Mouse (Mus musculus) hindbrain, embryonic 14.5 days (tissue): ENCODE measurements around the gene Rpl4. TPM values are rescaled to one million over a fixed set of nuclear protein-coding genes. Genes with fewer than 3 reads are reported as not detected.
"Not testable (repeated sequence)": the region's sequence is repeated elsewhere in the genome, so short reads cannot be mapped to it uniquely, and the experiment has no call there.

Experiments used
- ATAC-seq: fragments of 200-750 bp; cut with Nextera tagmentation; 2 replicates; pipeline ENCODE4 v1.8.0; 2017; ENCODE audit warnings: moderate number of reproducible peaks, mild to moderate bottlenecking, moderate TSS enrichment, moderate library complexity; ENCODE audit not compliant: low FRiP score
- DNase-seq: peaks from one replicate; pipeline ENCODE4 v3.0.0-alpha.2; 2015; ENCODE audit warnings: low spot score
- H3K27ac ChIP-seq: fragments of 300-500 bp; sonication (generic); 2 replicates; pipeline ENCODE4 v1.5.1; 2014; ENCODE audit warnings: mild to moderate bottlenecking, moderate library complexity
- H3K27me3 ChIP-seq: fragments of 300-500 bp; sonication (generic); 2 replicates; pipeline ENCODE4 v1.6.1; 2014; ENCODE audit warnings: mild to moderate bottlenecking, low read length, mixed read lengths; ENCODE audit not compliant: control insufficient read depth, insufficient read depth
- H3K36me3 ChIP-seq: fragments of 300-500 bp; sonication (generic); replicated peaks from 2 replicates; pipeline ENCODE4 v1.6.1; 2014; ENCODE audit not compliant: control insufficient read depth, insufficient read depth
- H3K4me1 ChIP-seq: fragments of 300-500 bp; sonication (generic); replicated peaks from 2 replicates; pipeline ENCODE4 v1.6.1; 2014; ENCODE audit warnings: antibody characterized with exemption, low read length, mixed read lengths; ENCODE audit not compliant: control insufficient read depth, insufficient read depth
- H3K4me2 ChIP-seq: fragments of 300-500 bp; sonication (generic); replicated peaks from 2 replicates; pipeline ENCODE4 v1.6.1; 2014; ENCODE audit warnings: mild to moderate bottlenecking, moderate library complexity
- H3K4me3 ChIP-seq: fragments of 300-500 bp; sonication (generic); replicated peaks from 2 replicates; pipeline ENCODE4 v1.5.1; 2014; ENCODE audit warnings: mild to moderate bottlenecking, low read length
- H3K9ac ChIP-seq: fragments of 300-500 bp; sonication (generic); 2 replicates; pipeline ENCODE4 v1.6.1; 2014
- H3K9me3 ChIP-seq: fragments of 300-500 bp; sonication (generic); 2 replicates; pipeline ENCODE4 v1.6.1; 2016; ENCODE audit warnings: low read length; ENCODE audit not compliant: control insufficient read depth
- WGBS: fragments of 180-500 bp; shearing (Covaris S2); extraction: QIAGEN DNeasy Blood & Tissue Kit; methylation state at CpG from one replicate; pipeline ENCODE4 v1.1.7; 2014; 5-methylcytosine and 5-hydroxymethylcytosine counted together
- polyA plus RNA-seq: library from polyadenylated mRNA; unstranded; fragments of >200 nt; fragmentation: Nextera tagmentation; extraction: Ambion mirVana; gene quantifications from 2 replicates; pipeline ENCODE4 v1.2.1, GENCODE M21; 2014

Gene Rpl4
- polyA plus RNA-seq, 1 experiment from 2014 or later: 650 TPM

GRCm38 (mm10) chr9:64169967-64170366 lies 3.2 kb upstream of the Rpl4 start:
- not testable (repeated sequence) for H3K9ac ChIP-seq, H3K27ac ChIP-seq, H3K36me3 ChIP-seq, H3K4me3 ChIP-seq, H3K27me3 ChIP-seq, H3K4me2 ChIP-seq, H3K9me3 ChIP-seq, ATAC-seq, DNase-seq
- WGBS: 97% methylated on average over 3 of the region's 3 CpGs
- H3K4me1 ChIP-seq: peaks cover 16% of the 10 kb centered on the region

DNA sequence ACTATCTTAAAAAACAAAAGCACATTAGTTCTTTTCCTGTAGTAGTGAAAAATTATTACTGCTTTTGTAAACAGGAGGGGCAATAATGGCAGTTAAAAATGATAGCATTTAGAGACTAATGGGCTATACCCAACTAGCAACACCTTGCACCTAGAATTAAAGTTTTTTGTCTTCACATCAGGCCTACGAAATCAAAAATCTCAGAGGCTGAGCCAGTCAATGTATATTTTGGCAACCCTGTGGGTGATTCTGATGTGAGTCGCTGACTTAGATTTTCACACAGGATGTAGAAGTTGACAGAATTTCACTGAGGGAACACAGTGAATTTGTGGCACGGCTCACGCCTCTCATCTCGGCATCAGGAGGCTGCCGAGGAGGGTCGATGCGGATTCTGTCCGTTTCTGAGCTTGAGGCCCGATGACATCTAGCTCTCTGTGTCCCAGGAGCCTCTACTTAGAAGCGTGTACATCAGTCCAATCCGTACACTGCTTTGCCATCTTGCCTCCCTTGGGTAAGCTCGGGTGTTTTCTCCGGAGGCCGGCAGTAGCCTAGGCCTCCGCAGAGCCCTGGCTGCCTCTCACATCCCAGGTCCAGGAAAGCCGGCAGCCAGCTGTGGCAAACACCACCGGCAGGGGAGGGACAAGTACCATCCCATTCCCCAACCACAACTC lies 895 bp upstream of the Rpl4 start:
- WGBS: 3% methylated on average over 18 of the region's 18 CpGs
- Histone ChIP-seq H3K27ac (peak overlapping the region; percentile 82), H3K9ac (peak overlapping the region; percentile 81), H3K4me2 (peak overlapping the region; percentile 97), H3K9me3 (no peaks in the 10 kb centered on the region), H3K4me1 (peaks cover 16% of the 10 kb centered on the region), H3K27me3 (no peaks in the 10 kb centered on the region), H3K36me3 (peaks cover 28% of the 10 kb centered on the region), H3K4me3 (peak overlapping the region; percentile 82)
- DNase-seq (no peak), ATAC-seq (no peak; the same call in 1 of the 2 replicates)

- ATAC-seq (no peak; the same call in 1 of the 2 replicates), DNase-seq (no peak)
- under 1% methylated on average over 16 of the region's 16 CpGs for WGBS
- no peaks in the 10 kb centered on the region for H3K27me3 ChIP-seq
- H3K9me3 ChIP-seq: no peaks in the 10 kb centered on the region
- peak overlapping the region; percentile 97 for H3K4me2 ChIP-seq
- H3K4me3 ChIP-seq: peak overlapping the region; percentile 82
- peak overlapping the region; percentile 82 for H3K27ac ChIP-seq
- peak overlapping the region; percentile 81 for H3K9ac ChIP-seq
- H3K36me3 ChIP-seq: peaks cover 42% of the 10 kb centered on the region
- H3K4me1 ChIP-seq: peaks cover 16% of the 10 kb centered on the region
Measured at GRCm38 (mm10) chr9:64173666-64174220, 568 bp downstream of the Rpl4 start.

- peaks cover 45% of the 10 kb centered on the region for H3K36me3 ChIP-seq
- peak overlapping the region; percentile 97 for H3K4me2 ChIP-seq
- H3K27me3 ChIP-seq: no peaks in the 10 kb centered on the region
- DNase-seq: no peak
- H3K4me3 ChIP-seq: peak overlapping the region; percentile 82
- peak overlapping the region; percentile 81 for H3K9ac ChIP-seq
- no peak for ATAC-seq
- H3K9me3 ChIP-seq: no peaks in the 10 kb centered on the region
- H3K4me1 ChIP-seq: peaks cover 16% of the 10 kb centered on the region
- H3K27ac ChIP-seq: no peak overlapping the region
Measured at GRCm38 (mm10) chr9:64174341-64174740, 1.2 kb downstream of the Rpl4 start.

DNA sequence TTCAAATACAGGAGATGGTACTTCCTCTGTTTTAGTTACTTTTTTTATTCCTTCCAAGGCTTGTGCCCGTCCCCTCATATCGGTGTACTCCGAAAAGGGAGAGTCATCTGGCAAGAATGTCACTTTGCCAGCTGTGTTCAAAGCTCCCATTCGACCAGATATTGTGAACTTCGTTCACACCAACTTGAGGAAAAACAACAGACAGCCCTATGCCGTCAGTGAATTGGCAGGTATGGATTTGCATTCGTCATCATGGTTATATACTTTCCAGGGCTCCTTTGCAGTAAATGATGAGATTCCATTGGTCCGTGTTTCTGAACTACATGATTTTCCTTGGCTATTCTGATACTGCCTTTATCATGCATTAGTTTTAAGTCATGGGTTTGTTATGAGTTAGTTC lies 1.6 kb downstream of the Rpl4 start:
- Histone ChIP-seq H3K9ac (peak overlapping the region; percentile 81), H3K4me2 (peak overlapping the region; percentile 97), H3K4me1 (peaks cover 17% of the 10 kb centered on the region), H3K27me3 (no peaks in the 10 kb centered on the region), H3K9me3 (no peaks in the 10 kb centered on the region), H3K27ac (no peak overlapping the region), H3K36me3 (peaks cover 45% of the 10 kb centered on the region), H3K4me3 (peak overlapping the region; percentile 82)
- 76% methylated on average over 8 of the region's 8 CpGs for WGBS
- no peak for ATAC-seq
- DNase-seq: no peak

DNA sequence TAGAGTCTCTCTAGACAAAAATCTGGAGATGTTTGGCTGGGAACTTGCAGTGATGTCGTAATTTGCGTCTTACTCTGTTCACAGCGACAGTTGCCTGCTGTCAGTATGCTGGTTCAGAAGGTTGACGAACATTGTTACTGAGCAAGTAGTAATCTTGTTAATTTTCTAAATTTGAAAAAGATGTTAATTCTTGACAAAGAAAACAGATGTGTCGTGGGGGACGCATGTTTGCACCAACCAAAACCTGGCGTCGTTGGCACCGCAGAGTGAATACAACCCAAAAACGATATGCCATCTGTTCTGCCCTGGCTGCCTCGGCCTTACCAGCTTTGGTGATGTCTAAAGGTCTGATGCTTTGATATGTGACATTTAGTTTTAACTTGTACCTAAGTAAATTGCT lies 2.2 kb downstream of the Rpl4 start:
- Histone ChIP-seq H3K27me3 (no peaks in the 10 kb centered on the region), H3K4me1 (peaks cover 22% of the 10 kb centered on the region), H3K9me3 (no peaks in the 10 kb centered on the region), H3K36me3 (peaks cover 46% of the 10 kb centered on the region), H3K4me2 (no peak overlapping the region), H3K4me3 (no peak overlapping the region), H3K9ac (no peak overlapping the region), H3K27ac (no peak overlapping the region)
- DNase-seq: no peak
- no peak for ATAC-seq
- 89% methylated on average over 11 of the region's 11 CpGs for WGBS

- Histone ChIP-seq H3K4me2 (peak overlapping the region; percentile 49), H3K36me3 (peaks cover 72% of the 10 kb centered on the region), H3K4me3 (peak overlapping the region; percentile 42), H3K9me3 (no peaks in the 10 kb centered on the region), H3K9ac (peak overlapping the region; percentile 50), H3K4me1 (peaks cover 18% of the 10 kb centered on the region), H3K27me3 (no peaks in the 10 kb centered on the region), H3K27ac (peak overlapping the region; percentile 69)
- ATAC-seq: 0 out of 2 replicates have a peak, but pooled peaks have one; percentile 42
- WGBS: 40% methylated on average over 3 of the region's 3 CpGs
- peak; percentile 42 for DNase-seq
Measured at GRCm38 (mm10) chr9:64178610-64178973, 5.4 kb downstream of the Rpl4 start.

GRCm38 (mm10) chr9:64178974-64179646 lies 5.9 kb downstream of the Rpl4 start, which contains the start of gene Snapc5:
Gene Snapc5, plus strand, starts transcription at chr9:64179274.
- WGBS: under 1% methylated on average over 35 of the region's 35 CpGs
- Histone ChIP-seq H3K9me3 (no peaks in the 10 kb centered on the region), H3K27ac (peak within 1 kb of the TSS; percentile 69), H3K4me1 (peaks cover 15% of the 10 kb centered on the region), H3K4me3 (peak within 1 kb of the TSS; percentile 42), H3K36me3 (peaks cover 74% of the 10 kb centered on the region), H3K4me2 (peak within 1 kb of the TSS; percentile 49), H3K9ac (peak within 1 kb of the TSS; percentile 50), H3K27me3 (no peaks in the 10 kb centered on the region)
- DNase-seq: peak; percentile 95
- peak; percentile 96 for ATAC-seq

- H3K9me3 ChIP-seq, H3K9ac ChIP-seq, H3K4me3 ChIP-seq, ATAC-seq, H3K4me2 ChIP-seq, DNase-seq, H3K27me3 ChIP-seq, H3K4me1 ChIP-seq, H3K27ac ChIP-seq: not testable (repeated sequence)
- H3K36me3 ChIP-seq: peaks cover 70% of the 10 kb centered on the region
- 94% methylated on average over 5 of the region's 5 CpGs for WGBS
Measured at GRCm38 (mm10) chr9:64183295-64183694, 10.1 kb downstream of the Rpl4 start.
